Mouse (Mus musculus) skeletal muscle tissue, adult 2 months (tissue): Measurements from ENCODE around the gene Iqsec1.

Experiments
- DNase-seq: peaks from one replicate; pipeline ENCODE4 v3.0.0-alpha.2; 2012; ENCODE audit warnings: low read depth, low spot score

Iqsec1 gene

DNA sequence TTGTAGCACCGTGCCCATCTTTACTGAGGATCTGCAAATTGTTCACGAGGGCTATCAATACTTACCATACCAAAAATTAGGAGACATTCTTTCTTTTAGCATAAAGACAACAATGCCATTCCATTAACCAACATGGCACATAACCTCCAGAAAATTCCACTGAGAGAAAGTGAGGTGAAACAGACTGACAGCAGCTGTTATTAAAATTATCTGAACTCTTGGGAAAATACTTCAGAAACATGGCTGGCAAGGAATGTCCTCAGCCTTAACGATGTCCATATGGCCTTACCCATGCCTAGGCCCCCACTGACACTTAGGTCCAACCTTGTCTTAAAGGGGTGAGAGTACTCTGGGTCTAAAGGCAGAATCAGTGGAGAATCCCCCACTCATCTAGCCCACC lies 260.7 kb downstream of the Iqsec1 start:
- DNase-seq: no peak

DNA sequence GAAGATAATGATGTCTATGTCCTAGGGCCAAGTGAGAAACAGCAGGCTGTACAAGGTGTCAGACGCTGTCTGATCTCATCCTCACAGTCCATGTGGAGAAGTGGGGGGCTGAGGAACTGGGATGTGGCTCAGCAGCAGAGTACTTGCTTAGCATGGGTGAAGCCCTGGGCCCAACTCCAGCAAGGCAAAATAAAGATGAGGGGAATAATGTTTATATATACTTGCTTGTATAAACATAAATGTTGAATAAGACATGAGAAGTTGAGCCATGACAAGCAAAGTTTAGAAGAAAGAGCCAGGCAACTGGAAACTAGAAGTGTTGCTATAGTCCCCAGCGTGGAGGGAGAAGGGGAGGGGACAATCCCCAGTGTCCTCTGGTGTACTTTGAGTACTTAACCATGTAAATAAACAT lies 261.8 kb downstream of the Iqsec1 start:
- no peak for DNase-seq

DNA sequence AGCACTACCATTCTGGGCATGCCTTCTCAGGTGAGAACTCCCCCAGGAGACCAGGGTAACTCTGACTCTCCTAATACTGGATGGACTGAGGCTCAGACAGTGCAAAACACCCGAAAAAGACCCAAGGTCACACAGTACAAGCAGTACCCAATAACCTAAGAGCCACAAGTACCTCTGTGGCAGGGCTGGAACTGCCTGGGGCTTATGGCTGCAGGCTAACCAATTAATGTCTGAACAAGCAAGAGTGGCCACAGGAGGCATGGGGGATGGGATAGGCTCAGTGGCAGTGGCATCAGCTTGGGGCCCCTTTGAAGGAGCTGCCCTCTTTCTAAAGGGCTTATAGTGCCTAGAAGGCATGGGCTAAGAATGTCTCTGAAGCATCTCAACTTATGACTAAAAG lies 263.0 kb downstream of the Iqsec1 start:
- no peak for DNase-seq

DNA sequence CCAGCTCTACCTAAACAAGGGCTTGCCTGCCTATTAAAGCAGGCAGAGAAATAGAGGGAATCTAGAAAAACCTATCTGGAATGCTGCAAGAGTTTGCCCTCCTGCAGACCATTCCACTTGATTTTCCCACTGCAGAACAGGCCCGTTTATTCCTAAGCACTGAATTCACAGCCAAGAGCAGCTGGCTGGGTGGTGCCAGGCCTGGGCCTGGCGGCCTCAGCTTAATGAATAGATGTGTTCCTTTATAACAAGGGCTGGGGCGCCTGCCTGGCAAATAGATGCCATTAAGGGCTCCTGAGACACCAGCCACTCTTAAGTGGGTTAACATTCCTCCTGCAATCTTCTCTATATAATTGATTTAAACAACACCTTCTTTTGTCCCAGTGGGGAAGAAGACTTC lies 265.5 kb downstream of the Iqsec1 start:
- no peak for DNase-seq

DNA sequence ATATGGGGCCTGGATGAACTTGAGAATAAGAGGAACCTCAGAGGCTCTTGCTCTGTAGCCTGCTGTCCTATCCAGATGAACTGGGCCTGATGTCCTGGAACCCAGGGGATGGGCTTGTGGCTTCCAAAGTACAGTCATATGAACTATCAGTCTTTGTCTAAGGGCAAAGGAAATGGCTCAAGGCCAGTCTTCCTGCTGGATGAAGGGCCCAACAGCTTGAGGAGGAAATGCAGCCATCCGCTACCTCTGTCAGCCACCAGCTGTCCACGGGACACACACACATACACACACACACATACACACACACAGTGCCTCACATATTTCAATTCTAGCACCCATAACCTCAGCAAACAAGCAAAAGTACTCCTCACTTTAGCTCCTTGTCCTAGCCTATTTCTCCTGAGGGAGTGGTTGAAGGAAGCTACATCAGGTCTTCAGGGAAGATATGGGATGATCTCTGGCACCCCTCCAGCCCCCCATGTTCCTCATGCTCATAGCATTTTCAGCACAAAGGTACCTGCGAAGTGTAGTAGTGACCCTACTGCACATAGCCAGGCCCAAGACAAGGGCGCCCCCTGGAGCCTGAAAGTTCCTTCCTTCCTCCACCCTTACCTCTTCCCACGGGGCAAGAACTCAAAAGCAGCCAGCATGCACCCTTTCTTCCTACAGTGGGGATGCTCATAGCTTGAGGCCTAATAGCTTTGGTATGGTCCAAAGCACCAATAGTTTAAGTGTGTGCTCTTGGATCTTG lies 267.3 kb downstream of the Iqsec1 start:
- no peak for DNase-seq

DNA sequence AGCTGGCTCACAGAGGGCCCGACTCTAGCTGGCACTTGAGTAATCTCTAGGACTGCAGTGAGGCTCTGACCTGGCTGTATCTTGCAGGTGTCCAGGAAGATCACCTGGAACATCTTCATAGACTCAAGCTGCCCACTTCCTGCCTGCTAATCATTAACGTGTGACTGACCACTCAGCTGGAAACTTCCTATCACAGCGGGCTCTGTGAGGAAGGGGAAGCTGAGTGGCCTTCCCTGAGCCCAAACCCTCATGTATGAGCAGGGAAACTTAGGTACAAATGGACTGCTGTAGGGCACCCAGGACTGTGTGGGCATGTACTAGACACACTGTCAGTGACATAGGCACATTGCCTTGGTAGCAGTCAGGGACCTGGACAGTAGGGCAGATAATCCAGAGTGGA lies 268.3 kb downstream of the Iqsec1 start:
- DNase-seq: no peak

DNA sequence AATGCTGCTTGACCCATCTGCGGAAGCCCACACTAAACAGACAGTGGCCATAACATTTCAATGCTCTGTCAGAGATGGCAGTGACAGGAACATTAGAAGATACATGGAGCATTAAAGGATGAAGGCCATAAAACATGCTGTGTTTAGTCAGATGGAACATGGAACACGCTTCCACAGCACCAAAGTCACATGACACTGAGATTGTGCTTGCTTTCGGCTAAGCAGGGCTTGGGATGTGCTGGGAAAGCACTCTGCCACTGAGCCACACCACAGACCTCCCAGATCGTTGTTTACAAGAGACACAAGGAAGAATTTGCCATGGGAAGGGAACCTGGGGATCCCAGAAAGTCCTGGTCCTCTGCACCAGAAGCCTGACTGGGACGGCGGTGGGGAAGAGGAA lies 269.1 kb downstream of the Iqsec1 start:
- DNase-seq: no peak

DNA sequence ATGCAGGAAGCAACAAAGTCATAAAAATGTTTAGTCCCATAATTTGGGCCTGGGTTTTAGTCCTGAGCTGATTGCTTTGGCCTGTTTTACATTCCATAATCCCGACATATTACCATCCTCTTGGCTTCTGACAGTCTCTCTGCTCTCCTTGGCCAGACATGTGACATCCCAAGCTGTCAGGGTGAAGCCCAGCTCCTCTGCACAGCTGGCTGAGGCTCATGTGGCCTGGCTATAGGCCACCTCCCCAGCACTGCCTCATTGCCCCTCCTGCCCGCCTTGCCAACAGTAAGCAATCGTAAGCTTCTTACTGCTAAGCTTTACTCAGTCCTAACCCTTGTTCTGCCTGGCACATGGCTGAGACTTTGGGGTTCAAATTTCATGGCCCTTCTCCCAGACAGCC lies 270.0 kb downstream of the Iqsec1 start:
- DNase-seq: no peak

DNA sequence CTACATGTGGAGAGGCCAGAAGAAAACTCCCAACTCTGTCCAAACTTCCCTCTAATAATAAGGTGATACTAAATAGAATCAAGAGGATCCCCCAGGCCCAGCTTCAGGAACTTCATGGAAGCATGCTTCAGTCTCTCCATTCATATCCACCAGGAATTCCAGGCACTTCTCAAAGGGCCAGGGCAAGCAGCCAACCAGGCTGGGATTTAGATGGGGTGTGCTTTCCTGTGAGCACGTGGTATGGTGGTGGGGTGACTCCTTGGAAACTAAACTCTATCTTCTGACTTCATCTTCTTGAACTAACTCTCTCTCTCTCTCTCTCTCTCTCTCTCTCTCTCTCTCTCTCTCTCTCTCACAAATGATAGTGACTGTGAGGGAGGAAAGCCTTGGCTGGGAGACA lies 270.8 kb downstream of the Iqsec1 start:
- DNase-seq: no peak

DNA sequence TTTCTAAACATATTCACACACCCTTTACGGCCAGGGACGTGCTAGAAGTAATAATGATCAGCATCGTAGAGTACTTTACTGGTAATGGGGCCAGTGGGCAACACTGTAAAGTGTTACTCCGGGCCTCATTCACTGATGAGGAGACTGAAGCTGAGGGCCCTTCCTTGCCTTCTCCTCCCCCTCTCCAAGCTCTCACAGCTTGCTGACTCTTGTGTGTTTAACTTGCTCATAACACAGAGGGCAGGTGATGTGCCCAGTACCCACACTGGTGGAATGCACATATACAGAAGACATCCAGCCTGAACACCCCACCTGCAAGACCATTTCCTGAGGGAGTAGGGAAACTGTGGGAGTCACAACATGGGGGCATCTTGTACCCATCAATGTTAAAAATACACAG lies 271.6 kb downstream of the Iqsec1 start:
- DNase-seq: no peak

DNA sequence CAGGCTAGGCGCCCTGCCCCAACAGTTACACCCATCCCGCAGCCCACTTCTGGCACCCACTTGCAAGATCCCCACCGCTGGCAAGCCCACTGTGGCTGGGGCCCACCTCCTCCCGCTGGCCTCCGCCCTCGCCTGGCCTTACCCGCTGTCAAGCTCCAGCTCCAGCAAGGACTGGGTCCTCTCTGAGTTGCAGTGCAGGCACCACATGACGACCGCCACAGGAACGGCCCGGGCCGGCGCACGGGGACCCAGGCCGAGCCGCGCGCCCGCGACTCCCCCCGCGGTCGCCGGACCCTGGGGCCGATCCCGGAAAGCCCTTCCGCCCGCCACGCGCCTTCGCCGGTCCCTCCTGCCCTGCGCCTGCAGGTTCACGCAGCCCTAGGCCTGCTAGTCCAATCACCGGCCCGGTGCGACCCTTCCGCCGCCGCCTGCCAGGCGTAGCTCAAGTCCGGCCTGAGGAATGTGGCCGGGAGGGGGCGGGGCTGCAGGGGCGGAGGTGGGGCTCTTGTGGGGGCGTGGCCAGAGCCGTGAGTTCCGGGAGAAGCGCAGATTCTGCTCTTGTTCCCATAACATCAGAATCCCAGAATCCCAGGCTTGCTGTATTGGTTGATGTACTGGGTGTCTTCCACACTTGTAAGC lies 272.3 kb downstream of the Iqsec1 start:
- peak; percentile 80 for DNase-seq

DNA sequence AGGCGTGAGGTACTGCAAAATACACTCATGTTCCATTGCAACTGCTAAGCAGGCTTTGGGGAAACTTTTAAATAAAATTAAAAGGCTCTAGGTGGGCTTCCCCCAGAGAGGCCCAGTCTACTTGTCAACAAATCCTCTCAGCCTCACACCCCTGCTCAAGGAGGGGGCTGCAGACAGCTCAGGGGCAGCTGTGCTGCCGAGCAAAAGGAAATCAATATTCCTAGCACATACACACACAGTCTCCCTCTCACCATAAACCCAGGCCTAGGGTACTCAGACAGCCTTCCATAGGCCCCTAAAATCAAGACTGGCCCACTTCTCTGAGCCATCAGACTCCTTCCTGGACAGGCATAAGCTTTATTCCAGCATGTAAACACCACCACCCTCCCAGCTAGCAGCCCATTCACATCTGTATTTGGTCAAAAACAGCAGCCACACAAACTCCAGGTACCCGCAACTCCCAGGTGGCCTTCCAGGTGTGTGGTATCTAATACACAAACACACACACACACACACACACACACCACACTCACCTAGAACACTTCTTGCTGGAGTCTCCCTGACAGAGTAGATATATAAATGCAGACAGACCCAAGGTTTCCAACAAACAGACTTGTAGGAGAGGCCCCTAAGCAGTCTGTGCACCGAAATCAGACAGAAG lies 273.1 kb downstream of the Iqsec1 start:
- no peak for DNase-seq

DNA sequence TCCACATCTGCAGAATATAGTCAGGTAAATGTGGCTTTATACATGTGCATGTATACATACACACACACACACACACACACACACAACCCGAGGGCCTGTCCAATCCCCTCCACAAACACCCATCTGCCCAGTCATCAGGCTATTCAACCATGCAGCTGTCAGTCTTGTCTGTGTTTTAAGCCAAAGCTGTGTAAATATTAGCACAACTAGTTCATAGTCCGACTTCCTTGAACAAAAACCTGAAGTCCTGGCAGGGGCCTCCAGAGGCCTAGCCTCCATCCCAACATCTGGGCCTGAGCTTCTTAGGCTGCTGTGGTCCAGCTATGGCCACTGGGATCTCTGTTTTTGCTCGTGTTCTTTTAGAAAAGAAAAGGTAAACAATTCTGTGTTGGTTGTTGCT lies 274.8 kb downstream of the Iqsec1 start:
- DNase-seq: no peak

DNA sequence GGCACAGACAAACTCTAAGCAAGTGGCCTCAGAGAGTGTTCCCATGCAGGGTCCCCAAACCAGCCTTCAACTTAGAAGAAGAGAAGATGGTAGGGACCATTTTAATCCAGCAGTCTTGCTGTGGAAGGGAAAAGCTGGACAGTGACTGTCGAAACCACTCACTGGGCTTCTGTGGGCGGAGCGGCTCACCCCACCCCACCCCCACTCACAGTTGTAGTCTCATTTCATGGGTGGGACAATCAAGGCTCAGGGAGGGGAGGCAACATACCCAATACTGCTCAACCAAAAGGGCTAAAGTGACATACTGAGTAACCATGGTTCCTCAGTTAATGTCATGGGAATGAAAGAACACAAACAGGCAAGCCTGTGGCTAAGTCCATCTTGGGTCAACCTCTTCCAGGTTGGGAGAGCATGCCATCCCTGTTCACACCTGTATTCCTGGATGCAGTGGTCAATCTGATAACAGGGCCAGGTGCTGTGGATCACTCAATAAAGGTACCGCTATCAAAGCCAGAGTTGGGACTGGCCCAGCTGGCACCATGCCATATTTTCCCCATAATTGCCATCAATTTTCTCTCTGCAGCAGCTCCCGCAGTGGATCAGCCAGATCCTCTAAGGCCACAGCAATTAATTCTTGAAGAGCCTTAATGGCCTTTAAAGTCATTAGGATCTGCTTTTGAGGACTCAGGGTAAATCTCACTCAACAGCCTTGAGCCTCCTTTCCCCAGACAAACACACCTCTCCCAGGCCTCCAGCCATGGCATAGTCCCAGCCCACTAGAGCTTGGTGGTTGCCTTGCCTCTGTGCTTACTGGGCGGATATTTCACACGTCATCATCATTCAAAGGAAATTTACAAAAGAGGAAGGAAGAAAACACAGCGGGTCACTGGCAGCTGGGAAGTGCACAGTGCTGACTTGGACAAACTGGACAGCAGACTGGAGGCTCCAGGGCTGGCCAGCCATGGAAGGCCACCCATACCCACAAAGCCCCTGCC lies 275.7 kb downstream of the Iqsec1 start:
- DNase-seq: no peak

DNA sequence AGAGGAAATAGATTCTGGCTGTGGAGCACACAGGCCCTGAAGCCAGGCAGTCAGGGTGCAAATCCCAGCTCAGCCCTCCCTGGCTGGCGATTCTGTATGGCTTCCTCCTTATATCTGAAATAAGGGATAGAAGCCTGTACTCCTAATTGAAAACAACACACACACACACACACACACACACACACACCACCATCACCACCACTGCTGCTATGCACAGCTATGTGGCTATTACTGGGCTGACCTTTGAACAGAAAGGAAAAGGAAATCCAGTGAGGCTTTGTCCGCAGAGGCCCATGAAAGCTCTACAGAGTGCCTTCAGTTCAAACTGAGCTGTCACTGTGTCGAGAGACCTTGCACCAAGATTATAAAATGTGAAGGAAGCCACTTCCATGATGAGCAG lies 276.4 kb downstream of the Iqsec1 start:
- no peak for DNase-seq

DNA sequence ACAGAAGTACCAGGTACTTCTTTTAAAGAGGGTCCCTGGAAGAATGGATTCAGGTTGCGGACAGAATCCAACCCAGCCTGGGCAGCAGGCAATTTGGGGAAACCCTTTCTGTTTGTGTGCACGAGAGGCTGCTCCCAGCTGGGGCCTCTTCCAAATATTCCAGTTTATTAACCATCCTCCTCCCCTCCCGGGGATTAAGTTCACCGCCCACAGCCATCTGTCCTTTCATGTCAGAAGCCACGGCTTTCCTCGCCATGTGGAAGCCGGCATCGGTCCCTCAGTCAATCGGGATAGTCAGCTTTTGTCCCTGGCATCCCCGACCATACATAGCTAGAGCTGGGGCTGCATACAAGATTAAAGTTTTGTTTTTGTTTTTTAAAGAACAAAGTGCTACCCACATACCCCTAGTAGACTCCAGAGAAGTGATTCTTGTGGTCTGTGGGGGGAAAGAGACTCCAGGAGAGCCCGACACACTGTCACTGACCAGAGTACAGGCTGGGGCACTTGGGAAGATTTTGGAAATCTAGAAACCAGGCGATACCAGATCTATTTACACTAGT lies 276.9 kb downstream of the Iqsec1 start:
- DNase-seq: no peak

DNA sequence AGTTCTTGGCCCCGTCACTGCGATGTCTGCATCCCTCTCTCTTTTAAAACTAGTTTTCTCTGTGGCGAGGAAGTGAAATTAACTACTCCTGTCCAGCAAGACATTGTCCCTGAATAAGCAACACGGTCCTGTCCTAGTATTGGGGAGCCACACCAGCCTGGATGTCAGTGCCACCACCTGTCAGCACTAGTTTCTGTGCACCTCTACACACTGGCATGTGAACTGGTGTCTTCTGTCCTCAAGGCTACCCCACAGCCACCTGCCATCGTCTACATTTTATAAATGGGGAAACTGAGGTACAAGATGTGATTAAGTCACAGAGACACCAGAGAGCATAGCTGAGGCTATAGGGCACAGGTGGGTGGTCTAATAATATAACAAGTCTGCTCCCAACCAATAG lies 277.7 kb downstream of the Iqsec1 start:
- no peak for DNase-seq

DNA sequence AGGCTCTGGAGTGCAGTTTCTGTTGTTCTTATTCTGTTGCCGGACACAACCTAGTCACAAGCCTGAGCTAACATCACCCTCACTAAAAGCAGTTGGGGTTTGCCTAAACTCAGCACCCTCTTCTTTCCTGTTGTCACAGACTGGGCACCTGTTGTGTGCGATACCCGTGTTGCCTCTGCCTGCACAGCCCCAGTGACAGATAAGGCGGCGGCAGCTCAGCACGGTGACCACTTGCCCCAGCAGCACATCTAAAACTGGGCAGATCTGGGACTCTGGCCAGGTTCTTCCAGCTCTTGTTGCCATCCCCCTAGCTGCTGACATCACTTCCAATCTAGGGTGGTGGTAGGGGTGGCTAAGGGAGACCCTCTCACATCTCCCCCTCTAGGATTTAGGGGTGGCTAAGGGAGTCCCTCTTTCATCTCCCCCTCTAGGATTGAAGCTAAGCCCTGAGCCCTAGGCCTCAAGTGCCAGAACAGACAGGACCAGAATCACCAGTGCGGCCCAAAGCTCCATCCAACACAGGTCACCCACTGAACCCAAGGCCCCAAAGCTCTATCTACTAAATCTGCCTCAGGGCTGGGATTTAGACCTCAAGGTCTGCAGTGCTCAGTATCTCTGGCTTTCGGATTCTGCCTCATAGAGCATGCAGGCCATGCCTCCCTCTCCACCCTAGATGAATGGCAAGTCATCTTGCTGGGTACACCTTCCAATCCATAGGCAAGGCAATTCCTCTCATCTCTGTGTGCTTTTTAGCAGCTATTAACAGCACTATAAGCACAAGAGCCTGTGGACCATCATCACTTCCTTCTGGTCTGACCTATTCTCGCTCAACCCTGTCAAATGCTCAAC lies 278.3 kb downstream of the Iqsec1 start:
- DNase-seq: no peak

DNA sequence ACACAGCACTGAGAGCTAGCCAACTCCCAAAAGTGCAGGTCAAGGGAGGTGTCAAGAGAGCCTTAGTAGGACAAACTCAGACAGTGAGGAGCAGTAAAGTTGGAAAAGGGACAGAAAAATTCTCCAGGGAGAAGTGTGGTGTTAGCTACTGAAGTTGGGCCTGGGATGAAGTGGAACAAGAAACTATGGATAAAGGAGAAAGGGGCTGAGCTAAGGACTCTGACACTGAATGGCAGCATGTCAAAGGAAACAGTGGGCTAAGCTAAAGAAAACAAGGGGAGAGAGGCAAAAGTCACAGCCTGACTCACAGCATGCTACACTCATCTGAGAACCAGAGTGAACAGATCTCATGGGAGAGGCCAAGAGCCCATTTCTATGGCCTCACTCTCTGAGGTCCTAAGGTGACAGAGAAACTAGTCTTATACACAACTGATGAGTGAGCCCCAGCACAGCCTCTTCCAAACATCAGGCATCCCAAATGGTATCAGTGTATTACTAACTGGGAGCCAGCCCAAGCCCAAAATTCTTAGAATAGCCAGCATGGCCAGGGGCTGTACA lies 280.3 kb downstream of the Iqsec1 start:
- no peak for DNase-seq

DNA sequence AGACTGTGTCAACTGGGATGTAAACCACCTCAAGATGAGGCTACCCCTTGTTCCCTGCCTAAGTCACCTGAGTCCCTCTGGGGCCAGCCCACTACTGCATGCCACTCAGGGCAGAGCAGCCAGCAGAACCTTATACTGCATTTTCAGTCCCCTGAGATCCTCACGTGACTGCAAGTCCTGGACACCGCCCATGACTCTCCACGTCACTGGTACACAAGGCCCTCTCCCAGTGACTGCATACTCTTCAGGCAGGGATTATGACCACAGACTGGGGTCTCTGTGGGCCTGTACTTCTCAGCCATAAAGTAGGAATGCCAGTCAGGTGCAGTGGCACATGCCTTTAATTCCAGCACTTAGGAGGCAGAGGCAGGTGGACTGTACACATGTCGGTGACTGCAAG lies 281.3 kb downstream of the Iqsec1 start:
- DNase-seq: no peak
